Mouse (Mus musculus) heart, embryonic 12.5 days (tissue): ENCODE results near the gene Itga9. TPM values are rescaled to one million over a fixed set of nuclear protein-coding genes. Genes with fewer than 3 reads are reported as not detected.

Experiments
- ATAC-seq: fragments of 200-750 bp; cut with Nextera tagmentation; 2 replicates; pipeline ENCODE4 v1.8.0; 2017; ENCODE audit warnings: moderate TSS enrichment, moderate library complexity; ENCODE audit not compliant: insufficient number of reproducible peaks, low FRiP score
- H3K27ac ChIP-seq: fragments of 300-500 bp; sonication (generic); 2 replicates; pipeline ENCODE4 v1.5.1; 2016; ENCODE audit warnings: mild to moderate bottlenecking, moderate library complexity; ENCODE audit not compliant: poor library complexity, severe bottlenecking
- H3K27me3 ChIP-seq: fragments of 300-500 bp; sonication (generic); replicated peaks from 2 replicates; pipeline ENCODE4 v1.6.1; 2016; ENCODE audit warnings: mild to moderate bottlenecking, moderate library complexity
- H3K36me3 ChIP-seq: fragments of 300-500 bp; sonication (generic); 2 replicates; pipeline ENCODE4 v1.6.1; 2016; ENCODE audit warnings: mild to moderate bottlenecking, moderate library complexity
- H3K4me1 ChIP-seq: fragments of 300-500 bp; sonication (generic); replicated peaks from 2 replicates; pipeline ENCODE4 v1.6.1; 2016; ENCODE audit warnings: mild to moderate bottlenecking
- H3K4me2 ChIP-seq: fragments of 300-500 bp; sonication (generic); 2 replicates; pipeline ENCODE4 v1.6.1; 2016; ENCODE audit warnings: mild to moderate bottlenecking, moderate library complexity
- H3K4me3 ChIP-seq: fragments of 300-500 bp; sonication (generic); 2 replicates; pipeline ENCODE4 v1.5.1; 2016; ENCODE audit warnings: mild to moderate bottlenecking
- H3K9ac ChIP-seq: fragments of 300-500 bp; sonication (generic); 2 replicates; pipeline ENCODE4 v1.6.1; 2016; ENCODE audit warnings: mild to moderate bottlenecking, moderate library complexity
- H3K9me3 ChIP-seq: fragments of 300-500 bp; sonication (generic); replicated peaks from 2 replicates; pipeline ENCODE4 v1.6.1; 2016; ENCODE audit warnings: mild to moderate bottlenecking, moderate library complexity
- WGBS: fragments of 180-500 bp; shearing (Covaris S2); methylation state at CpG from one replicate; pipeline ENCODE4 v1.1.7; 2016; 5-methylcytosine and 5-hydroxymethylcytosine counted together
- polyA plus RNA-seq: library from polyadenylated mRNA; unstranded; fragments of >200 nt; fragmentation: Nextera tagmentation; extraction: Ambion mirVana; gene quantifications from 2 replicates; pipeline ENCODE4 v1.2.1, GENCODE M21; 2016

Itga9 gene
- polyA plus RNA-seq, 1 experiment from 2014 or later = 21.0 TPM

DNA sequence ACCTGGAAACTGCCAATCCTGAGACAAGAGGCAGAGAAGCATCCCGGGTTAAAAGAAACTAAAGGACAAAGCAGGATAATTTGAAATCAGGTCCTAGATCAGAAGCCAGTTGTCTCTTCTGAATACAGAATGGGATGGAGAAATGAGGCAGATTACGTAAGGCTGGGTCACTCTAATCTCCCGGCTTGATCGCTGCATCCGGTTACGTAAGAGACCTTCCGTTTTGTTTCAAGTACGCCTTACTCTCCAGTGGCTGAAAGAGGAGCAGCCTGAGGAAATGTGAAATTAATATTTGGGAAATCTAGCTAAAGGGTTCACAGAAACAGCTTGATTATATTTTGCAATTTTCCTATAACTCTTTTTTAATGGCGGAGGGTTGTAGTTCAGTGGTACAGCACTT lies 306.6 kb downstream of the Itga9 start:
- WGBS = 88% methylated on average over 9 of the region's 9 CpGs

DNA sequence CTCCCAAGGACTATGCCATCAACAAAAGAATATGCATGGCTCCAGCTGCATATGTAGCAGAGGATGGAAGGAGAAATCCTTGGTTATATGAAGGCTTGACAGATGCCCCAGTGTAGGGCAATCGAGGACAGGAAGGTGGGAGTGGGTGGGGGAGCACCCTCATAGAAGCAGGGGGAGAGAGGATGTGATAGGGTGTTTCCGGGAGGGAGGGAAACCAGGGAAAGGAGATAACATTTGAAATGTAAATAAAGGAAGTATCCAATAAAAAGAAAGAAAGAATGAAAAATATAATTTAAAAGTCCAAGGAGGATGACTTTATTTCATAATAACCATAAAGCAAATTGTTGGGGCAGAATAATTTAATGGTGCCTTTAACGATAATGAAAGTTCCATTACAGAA lies 307.1 kb downstream of the Itga9 start:
- no peak for ATAC-seq
- no peak overlapping the region for H3K4me3 ChIP-seq
- H3K4me1 ChIP-seq = no peaks in the 10 kb centered on the region
- no peaks in the 10 kb centered on the region for H3K9me3 ChIP-seq
- no peak overlapping the region for H3K4me2 ChIP-seq
- WGBS = 65% methylated on average over 3 of the region's 3 CpGs
- no peak overlapping the region for H3K9ac ChIP-seq
- H3K36me3 ChIP-seq = no peaks in the 10 kb centered on the region
- no peaks in the 10 kb centered on the region for H3K27me3 ChIP-seq
- H3K27ac ChIP-seq = no peak overlapping the region

More for the DNA sequence above, 306.6 kb downstream of the Itga9 start:
- ATAC-seq = no peak
- no peaks in the 10 kb centered on the region for H3K27me3 ChIP-seq
- H3K9me3 ChIP-seq = no peaks in the 10 kb centered on the region
- H3K9ac ChIP-seq = no peak overlapping the region
- H3K27ac ChIP-seq = no peak overlapping the region
- H3K4me1 ChIP-seq = 0 out of 2 replicates have a peak, but pooled peaks cover under 1% of the 10 kb centered on the region
- no peak overlapping the region for H3K4me2 ChIP-seq
- H3K4me3 ChIP-seq = no peak overlapping the region
- H3K36me3 ChIP-seq = no peaks in the 10 kb centered on the region

DNA sequence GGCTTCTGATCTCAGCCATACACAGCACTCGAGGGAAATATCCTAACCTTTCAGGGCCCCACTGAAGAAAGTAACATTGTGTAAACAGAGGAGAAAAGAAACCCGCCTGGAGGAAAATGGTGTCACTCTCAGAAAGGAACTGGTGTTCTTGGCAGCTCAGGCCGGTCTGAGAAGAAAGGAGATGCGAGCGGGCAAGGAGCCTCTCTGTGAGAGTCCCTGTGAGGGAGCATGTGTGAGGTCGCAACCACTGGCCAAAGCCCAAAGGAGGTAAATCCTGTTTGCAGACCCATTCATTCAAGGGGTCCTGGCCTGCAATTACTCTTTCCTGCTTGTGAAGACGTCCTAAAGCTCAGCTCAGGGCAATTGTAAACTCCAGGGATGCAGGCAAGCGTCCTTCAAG lies 308.1 kb downstream of the Itga9 start:
- Histone ChIP-seq H3K4me1 (no peaks in the 10 kb centered on the region), H3K9me3 (no peaks in the 10 kb centered on the region), H3K36me3 (no peaks in the 10 kb centered on the region), H3K4me2 (no peak overlapping the region), H3K9ac (0 out of 2 replicates have a peak overlapping the region, but pooled peaks have one; percentile 9), H3K4me3 (no peak overlapping the region), H3K27ac (no peak overlapping the region), H3K27me3 (peaks cover 3% of the 10 kb centered on the region; the same call in 1 of the 2 replicates)
- no peak for ATAC-seq
- 57% methylated on average over 8 of the region's 8 CpGs for WGBS

DNA sequence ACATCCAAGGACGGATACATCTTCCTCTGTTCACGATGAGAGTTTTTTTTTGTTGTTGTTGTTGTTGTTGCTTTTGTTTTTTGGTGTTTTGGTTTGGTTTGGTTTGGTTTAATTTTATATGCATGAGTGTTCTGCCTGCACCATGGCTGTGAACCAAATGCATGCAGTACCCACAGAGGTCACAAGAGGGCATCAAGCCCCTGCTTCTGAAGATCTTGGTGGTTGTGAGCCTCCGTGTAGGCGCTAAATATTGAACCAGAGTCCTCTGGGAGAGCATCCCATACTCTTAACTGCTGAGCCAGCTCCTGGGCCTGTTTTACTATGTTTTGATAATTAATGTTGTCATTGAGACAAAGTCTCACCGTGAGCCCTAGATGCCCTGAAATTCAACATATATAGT lies 308.8 kb downstream of the Itga9 start:
- no peaks in the 10 kb centered on the region for H3K9me3 ChIP-seq
- no peak for ATAC-seq

DNA sequence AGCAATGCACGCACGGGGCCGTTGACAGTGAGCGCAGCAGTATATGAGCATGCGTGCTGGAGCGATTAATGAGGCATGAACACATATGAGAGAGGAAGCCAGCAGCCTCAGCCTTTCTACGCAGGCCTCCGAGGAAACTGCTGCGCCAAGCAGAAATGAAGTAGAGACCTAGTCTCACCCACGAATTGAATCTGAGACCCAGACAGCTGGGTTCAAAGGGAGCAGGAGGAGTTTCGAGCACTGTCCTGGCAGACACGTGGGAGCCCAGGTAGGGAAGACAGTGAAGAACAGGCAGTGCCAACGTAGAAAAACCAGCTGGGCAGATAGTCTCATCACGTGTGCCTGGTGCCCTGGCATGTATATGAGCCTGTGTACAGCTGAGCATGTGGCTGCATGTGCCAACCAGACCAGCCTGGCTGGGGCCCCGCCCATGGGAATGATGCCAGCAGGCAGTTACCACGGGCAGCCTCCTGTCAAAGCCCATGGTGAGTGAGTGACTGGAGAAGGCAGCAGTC lies 313.2 kb downstream of the Itga9 start:
- Histone ChIP-seq H3K9ac (no peak overlapping the region), H3K9me3 (no peaks in the 10 kb centered on the region), H3K27ac (no peak overlapping the region), H3K4me1 (peaks cover 5% of the 10 kb centered on the region), H3K36me3 (no peaks in the 10 kb centered on the region), H3K27me3 (peaks cover 8% of the 10 kb centered on the region; the same call in 1 of the 2 replicates), H3K4me2 (no peak overlapping the region), H3K4me3 (no peak overlapping the region)
- WGBS = 74% methylated on average over 16 of the region's 16 CpGs
- peak; percentile 46; the same call in 1 of the 2 replicates for ATAC-seq

More for the DNA sequence above, 308.8 kb downstream of the Itga9 start:
- 55% methylated on average over 5 of the region's 5 CpGs for WGBS
- H3K36me3 ChIP-seq = no peaks in the 10 kb centered on the region
- no peak overlapping the region for H3K9ac ChIP-seq
- H3K4me1 ChIP-seq = no peaks in the 10 kb centered on the region
- H3K27ac ChIP-seq = no peak overlapping the region
- peaks cover 8% of the 10 kb centered on the region; the same call in 1 of the 2 replicates for H3K27me3 ChIP-seq
- no peak overlapping the region for H3K4me2 ChIP-seq
- H3K4me3 ChIP-seq = no peak overlapping the region

DNA sequence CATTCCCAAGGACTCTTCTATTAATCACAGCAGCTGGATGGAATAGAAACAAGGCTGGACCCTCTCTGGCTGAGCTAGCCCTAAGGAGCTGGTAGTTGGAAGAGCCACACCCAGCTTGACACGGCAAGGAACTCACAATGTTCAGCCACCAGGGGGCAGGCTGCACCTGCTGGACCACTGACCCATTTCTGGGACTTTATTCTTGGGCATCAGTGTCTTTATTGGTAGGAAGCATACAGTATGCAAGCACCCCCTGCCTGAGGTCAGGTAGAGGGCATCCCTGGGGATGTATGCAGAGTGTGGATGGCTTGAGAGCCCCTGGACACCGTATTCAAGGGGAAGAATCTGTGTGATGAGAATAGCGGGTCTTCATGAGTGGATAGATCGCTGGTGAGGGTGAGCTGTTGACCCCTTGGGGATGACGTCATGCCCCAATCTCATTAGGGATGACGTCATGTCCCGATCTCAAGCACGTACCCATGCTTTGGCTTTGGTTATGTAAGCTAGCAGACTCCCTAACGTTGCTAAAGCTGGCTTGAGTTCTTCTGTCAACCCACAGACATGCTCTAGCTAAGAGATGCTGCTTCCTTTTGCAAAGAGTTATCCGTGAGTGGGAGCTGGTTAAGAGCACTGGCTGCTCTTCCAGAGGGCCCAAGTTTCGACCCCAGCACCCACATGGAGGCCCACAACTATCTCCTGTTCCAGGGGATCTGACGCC lies 314.5 kb downstream of the Itga9 start:
- H3K27ac ChIP-seq = no peak overlapping the region
- H3K9ac ChIP-seq = no peak overlapping the region
- H3K4me3 ChIP-seq = no peak overlapping the region
- H3K4me1 ChIP-seq = peaks cover 8% of the 10 kb centered on the region
- H3K36me3 ChIP-seq = no peaks in the 10 kb centered on the region
- H3K4me2 ChIP-seq = no peak overlapping the region
- H3K9me3 ChIP-seq = no peaks in the 10 kb centered on the region
- 44% methylated on average over 12 of the region's 12 CpGs for WGBS
- peaks cover 8% of the 10 kb centered on the region; the same call in 1 of the 2 replicates for H3K27me3 ChIP-seq
- ATAC-seq = no peak; the same call in 1 of the 2 replicates

DNA sequence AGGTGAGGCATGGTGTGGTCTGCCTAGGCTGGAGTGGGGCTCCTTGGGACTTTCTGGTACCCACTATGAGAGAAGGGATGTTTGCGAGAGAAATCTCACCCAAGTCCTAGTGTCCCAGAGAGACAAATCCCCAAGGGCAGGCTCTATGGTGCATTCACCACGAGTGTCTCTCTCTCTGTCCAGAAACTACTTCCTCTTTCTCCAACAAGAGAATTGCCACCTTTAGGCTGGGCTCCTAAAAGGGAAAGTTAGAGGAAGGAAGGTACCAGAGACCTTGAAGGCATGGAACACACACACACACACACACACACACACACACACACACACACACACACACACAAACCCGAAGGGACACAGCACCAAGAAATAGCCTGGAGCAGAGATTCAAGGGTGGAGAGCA lies 315.4 kb downstream of the Itga9 start:
- no peak for ATAC-seq

DNA sequence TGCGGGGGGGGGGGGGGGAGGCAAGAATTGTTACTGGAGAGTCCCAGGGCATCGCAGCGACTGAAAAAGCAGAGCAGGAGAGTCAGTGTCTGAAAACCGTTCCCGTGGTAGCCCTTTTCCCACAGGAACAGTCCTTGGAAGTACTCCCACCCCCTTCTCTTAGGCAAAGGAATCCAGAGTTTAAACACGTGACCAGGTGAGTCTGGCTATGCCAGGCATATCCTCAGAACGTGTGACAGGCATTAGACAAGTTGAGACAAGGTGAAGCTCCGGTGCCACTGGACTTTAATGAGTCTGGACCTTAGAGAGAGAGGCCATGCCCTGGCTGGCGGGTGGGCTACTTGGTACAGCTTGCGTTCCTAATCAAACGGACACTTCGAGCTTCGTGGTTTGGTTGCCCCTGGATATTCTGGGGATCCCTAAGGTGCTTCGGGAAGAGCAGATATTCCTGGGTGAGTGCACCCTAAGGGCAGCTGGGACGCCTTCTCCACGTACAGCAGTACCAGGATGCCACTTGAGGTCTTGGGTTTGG lies 318.1 kb downstream of the Itga9 start:
- peak overlapping the region; percentile 98 for H3K4me2 ChIP-seq
- peak overlapping the region; percentile 82 for H3K4me3 ChIP-seq
- WGBS = 15% methylated on average over 16 of the region's 16 CpGs
- peaks cover 27% of the 10 kb centered on the region for H3K4me1 ChIP-seq
- no peaks in the 10 kb centered on the region for H3K9me3 ChIP-seq
- H3K27ac ChIP-seq = no peak overlapping the region
- 0 out of 2 replicates have a peak, but pooled peaks cover 5% of the 10 kb centered on the region for H3K27me3 ChIP-seq
- H3K9ac ChIP-seq = peak overlapping the region; percentile 82
- H3K36me3 ChIP-seq = no peaks in the 10 kb centered on the region
- ATAC-seq = no peak

More for the DNA sequence above, 315.4 kb downstream of the Itga9 start:
- H3K27me3 ChIP-seq = peaks cover 8% of the 10 kb centered on the region; the same call in 1 of the 2 replicates
- 70% methylated on average over 3 of the region's 3 CpGs for WGBS
- peaks cover 8% of the 10 kb centered on the region for H3K4me1 ChIP-seq
- no peak overlapping the region for H3K4me3 ChIP-seq
- H3K9ac ChIP-seq = no peak overlapping the region
- H3K4me2 ChIP-seq = no peak overlapping the region
- H3K27ac ChIP-seq = no peak overlapping the region
- H3K9me3 ChIP-seq = no peaks in the 10 kb centered on the region
- no peaks in the 10 kb centered on the region for H3K36me3 ChIP-seq

DNA sequence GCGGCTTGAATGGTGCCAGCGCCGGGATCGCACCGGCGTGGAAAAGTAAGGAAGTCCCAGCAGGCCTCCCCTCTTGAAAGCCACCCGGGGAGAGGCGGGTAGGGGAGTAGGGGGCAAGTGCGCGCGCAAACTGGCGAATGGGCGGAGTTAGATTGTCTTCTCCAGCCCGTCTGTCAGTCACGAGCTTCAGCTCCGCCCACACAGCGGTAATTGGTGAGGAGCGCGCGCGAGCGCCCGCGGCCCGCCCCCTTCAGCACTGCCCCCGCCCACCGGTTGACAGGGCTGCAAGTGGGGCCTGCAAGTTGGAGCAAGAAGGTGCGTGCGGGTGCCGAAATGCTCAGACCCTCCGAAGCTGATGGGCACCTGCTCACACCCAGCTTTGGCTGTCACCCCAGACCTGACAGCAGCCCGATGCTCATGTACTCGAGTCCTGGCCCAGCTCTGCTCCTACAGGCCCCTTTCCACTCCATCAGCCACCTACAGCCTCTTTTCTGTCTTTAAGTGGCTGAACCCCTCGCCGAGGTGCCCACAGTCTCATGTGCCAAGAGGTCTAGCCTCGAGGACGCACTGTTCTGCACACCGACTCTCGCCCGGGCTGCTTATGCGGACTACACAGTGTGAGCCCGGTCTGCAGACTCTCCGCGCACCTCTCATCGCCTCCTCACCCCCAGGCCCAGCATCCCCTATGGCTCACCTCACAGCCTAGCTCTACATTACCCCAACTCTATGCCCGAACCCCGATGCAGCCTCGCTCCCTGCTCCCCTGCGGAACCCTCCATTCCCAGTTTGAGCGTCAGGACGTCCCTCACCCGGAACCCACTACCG lies 319.0 kb downstream of the Itga9 start:
- WGBS = under 1% methylated on average over 53 of the region's 53 CpGs
- ATAC-seq = peak; percentile 89

DNA sequence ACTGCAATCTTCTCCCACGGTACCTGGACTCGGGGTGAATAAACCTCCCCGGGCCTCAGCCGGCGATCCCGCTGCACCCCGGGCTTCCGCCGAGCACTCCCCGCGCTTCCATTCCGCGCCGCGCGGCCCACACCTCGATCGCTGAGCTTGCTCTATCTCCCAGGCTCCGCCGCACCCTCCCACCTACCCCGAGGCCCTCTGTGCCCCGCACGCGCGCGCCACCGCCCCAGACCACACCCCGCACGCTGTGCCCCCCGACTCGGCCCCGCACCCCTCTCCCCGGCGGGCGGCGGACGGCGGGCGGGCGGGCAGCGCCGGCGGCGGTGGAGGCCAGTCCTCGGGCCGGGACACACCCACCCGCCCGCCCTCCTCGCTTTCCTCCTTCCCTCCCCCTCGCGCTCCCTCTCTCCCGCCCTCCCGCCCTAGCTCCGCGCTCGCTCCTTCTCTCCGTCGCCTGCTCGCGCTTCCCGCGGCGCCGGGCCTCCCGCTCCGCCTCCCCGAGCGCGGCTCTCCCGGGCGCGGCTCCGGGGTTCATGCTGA lies 319.7 kb downstream of the Itga9 start, which contains the start of gene Ctdspl:
Ctdspl (plus strand) TSS at position 343 of the 540 bp plus-strand sequence.
- Histone ChIP-seq H3K9me3 (no peaks in the 10 kb centered on the region), H3K4me1 (peaks cover 28% of the 10 kb centered on the region), H3K9ac (peak within 1 kb of the TSS; percentile 89), H3K4me3 (peak within 1 kb of the TSS; percentile 82), H3K36me3 (peaks cover 3% of the 10 kb centered on the region; the same call in 1 of the 2 replicates), H3K27ac (peak within 1 kb of the TSS; percentile 84), H3K27me3 (no peaks in the 10 kb centered on the region), H3K4me2 (peak within 1 kb of the TSS; percentile 98)
- WGBS = under 1% methylated on average over 43 of the region's 73 CpGs
- ATAC-seq = peak; percentile 54

More for the DNA sequence above, 319.0 kb downstream of the Itga9 start:
- peak overlapping the region; percentile 84 for H3K27ac ChIP-seq
- H3K9me3 ChIP-seq = no peaks in the 10 kb centered on the region
- H3K9ac ChIP-seq = peak overlapping the region; percentile 89
- H3K4me3 ChIP-seq = peak overlapping the region; percentile 82
- no peaks in the 10 kb centered on the region for H3K27me3 ChIP-seq
- peak overlapping the region; percentile 98 for H3K4me2 ChIP-seq
- peaks cover 28% of the 10 kb centered on the region for H3K4me1 ChIP-seq
- peaks cover 3% of the 10 kb centered on the region; the same call in 1 of the 2 replicates for H3K36me3 ChIP-seq
